Mouse (Mus musculus): Measurements from ENCODE around the gene Olfr1357. TPM values are rescaled to one million over a fixed set of nuclear protein-coding genes. Genes with fewer than 3 reads are reported as not detected.

The Olfr1357 gene
- total and polyA plus RNA-seq, 2 experiments, result not detected

DNA sequence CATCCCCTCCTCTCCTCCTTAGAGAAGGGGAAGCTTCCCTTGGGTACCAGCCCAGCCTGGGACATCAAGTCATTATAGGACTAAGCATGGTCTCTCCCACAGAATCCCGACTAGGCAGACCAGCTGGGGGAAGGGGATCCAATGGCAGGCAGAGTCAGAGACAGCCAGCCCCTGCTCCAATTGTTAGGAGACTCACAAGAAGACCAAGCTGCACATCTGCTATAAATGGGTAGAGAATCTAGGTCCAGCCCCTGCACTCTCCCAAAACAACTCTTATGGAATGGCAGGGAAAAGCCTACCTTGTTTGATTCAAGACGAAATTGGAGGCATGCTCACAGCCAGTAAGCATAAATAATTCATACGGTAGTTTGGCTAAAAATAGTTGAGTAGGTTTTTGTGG lies 44.6 kb downstream of the Olfr1357 start:
- Histone ChIP-seq H3K4me1 (ENCODE audit: control insufficient read depth, insufficient read depth, low read length) (peaks cover 2% of the 10 kb centered on the region), H3K4me3 (ENCODE audit: insufficient read depth, low read depth, low read length) (no peak overlapping the region), H3K27me3 (ENCODE audit: control insufficient read depth, insufficient read depth, low read length) (no peaks in the 10 kb centered on the region), H3K79me2 (ENCODE audit: control insufficient read depth, insufficient read depth, low read length) (no peaks in the 10 kb centered on the region), H3K27ac (replicated peaks; ENCODE audit: insufficient read depth, low read depth, low read length) (no peak overlapping the region), H3K9ac (ENCODE audit: low read depth, low read length) (no peak overlapping the region), H3K36me3 (ENCODE audit: control insufficient read depth, insufficient read depth, low read length) (no peaks in the 10 kb centered on the region; the same call in 1 of the 2 replicates)
- no peak for DNase-seq (ENCODE audit: extremely low read depth, low read depth, low spot score)
- WGBS, result 83% methylated on average over 3 of the region's 3 CpGs
- no peak for TF ChIP-seq POLR2A (IDR thresholded peaks at IDR 0.05; ENCODE audit: extremely low read depth, insufficient read depth, low read length)
- TF ChIP-seq CTCF (IDR thresholded peaks at IDR 0.05; ENCODE audit: low read depth, low read length), result no peak

DNA sequence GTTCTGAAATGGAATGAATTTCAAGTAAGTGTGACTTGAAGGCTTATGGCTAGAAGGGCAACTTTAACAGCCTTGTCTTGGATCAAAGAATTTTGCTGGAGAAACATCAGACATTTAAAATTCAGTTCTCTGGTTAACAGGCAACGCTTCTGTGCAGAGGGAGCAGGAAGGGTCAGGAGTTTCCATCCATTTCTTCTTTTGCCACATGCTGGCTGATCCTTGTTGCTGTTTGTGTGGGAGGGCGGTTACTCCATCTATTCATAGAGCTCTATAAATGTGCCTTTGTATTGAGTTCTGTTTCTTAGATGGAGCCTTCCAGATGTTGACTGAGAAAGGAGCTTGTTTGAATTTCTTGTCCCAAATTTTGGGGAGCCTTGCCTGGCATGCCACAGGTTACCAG lies 47.0 kb downstream of the Olfr1357 start:
- Histone ChIP-seq H3K36me3 (ENCODE audit: control insufficient read depth, insufficient read depth, low read length) (no peaks in the 10 kb centered on the region), H3K4me1 (ENCODE audit: control insufficient read depth, insufficient read depth, low read length) (peaks cover 2% of the 10 kb centered on the region), H3K27ac (replicated peaks; ENCODE audit: insufficient read depth, low read depth, low read length) (no peak overlapping the region), H3K4me3 (ENCODE audit: insufficient read depth, low read depth, low read length) (no peak overlapping the region), H3K79me2 (ENCODE audit: control insufficient read depth, insufficient read depth, low read length) (no peaks in the 10 kb centered on the region), H3K9ac (ENCODE audit: low read depth, low read length) (no peak overlapping the region), H3K27me3 (ENCODE audit: control insufficient read depth, insufficient read depth, low read length) (no peaks in the 10 kb centered on the region)
- no peak for DNase-seq (ENCODE audit: extremely low read depth, low read depth, low spot score)
- TF ChIP-seq POLR2A (IDR thresholded peaks at IDR 0.05; ENCODE audit: extremely low read depth, insufficient read depth, low read length) (no peak), CTCF (IDR thresholded peaks at IDR 0.05; ENCODE audit: low read depth, low read length) (no peak)
- 94% methylated on average over 2 of the region's 2 CpGs for WGBS

GRCm38 (mm10) chr10:78570416-78570815 lies 47.5 kb downstream of the Olfr1357 start:
- H3K4me3 ChIP-seq (ENCODE audit: insufficient read depth, low read depth, low read length), result no peak overlapping the region
- H3K79me2 ChIP-seq (ENCODE audit: control insufficient read depth, insufficient read depth, low read length), result no peaks in the 10 kb centered on the region
- no peaks in the 10 kb centered on the region for H3K27me3 ChIP-seq (ENCODE audit: control insufficient read depth, insufficient read depth, low read length)
- no peak overlapping the region for H3K9ac ChIP-seq (ENCODE audit: low read depth, low read length)
- 84% methylated on average over 6 of the region's 6 CpGs for WGBS
- no peak for TF ChIP-seq POLR2A (IDR thresholded peaks at IDR 0.05; ENCODE audit: extremely low read depth, insufficient read depth, low read length)
- no peak for TF ChIP-seq CTCF (IDR thresholded peaks at IDR 0.05; ENCODE audit: low read depth, low read length)
- H3K36me3 ChIP-seq (ENCODE audit: control insufficient read depth, insufficient read depth, low read length), result no peaks in the 10 kb centered on the region
- H3K4me1 ChIP-seq (ENCODE audit: control insufficient read depth, insufficient read depth, low read length), result no peaks in the 10 kb centered on the region; the same call in 1 of the 2 replicates
- H3K27ac ChIP-seq (replicated peaks; ENCODE audit: insufficient read depth, low read depth, low read length), result no peak overlapping the region
- no peak for DNase-seq (ENCODE audit: extremely low read depth, low read depth, low spot score)

GRCm38 (mm10) chr10:78569686-78570085 lies 48.2 kb downstream of the Olfr1357 start:
- H3K9ac ChIP-seq (ENCODE audit: low read depth, low read length), result no peak overlapping the region
- H3K36me3 ChIP-seq (ENCODE audit: control insufficient read depth, insufficient read depth, low read length), result no peaks in the 10 kb centered on the region
- H3K4me3 ChIP-seq (ENCODE audit: insufficient read depth, low read depth, low read length), result no peak overlapping the region
- TF ChIP-seq POLR2A (IDR thresholded peaks at IDR 0.05; ENCODE audit: extremely low read depth, insufficient read depth, low read length), result no peak
- no peak for TF ChIP-seq CTCF (IDR thresholded peaks at IDR 0.05; ENCODE audit: low read depth, low read length)
- no peaks in the 10 kb centered on the region for H3K27me3 ChIP-seq (ENCODE audit: control insufficient read depth, insufficient read depth, low read length)
- no peaks in the 10 kb centered on the region for H3K4me1 ChIP-seq (ENCODE audit: control insufficient read depth, insufficient read depth, low read length)
- no peaks in the 10 kb centered on the region for H3K79me2 ChIP-seq (ENCODE audit: control insufficient read depth, insufficient read depth, low read length)
- WGBS, result 77% methylated on average over 3 of the region's 3 CpGs
- no peak overlapping the region for H3K27ac ChIP-seq (replicated peaks; ENCODE audit: insufficient read depth, low read depth, low read length)
- no peak for DNase-seq (ENCODE audit: extremely low read depth, low read depth, low spot score)

- H3K4me3 ChIP-seq (ENCODE audit: insufficient read depth, low read depth, low read length), result no peak overlapping the region
- WGBS, result 90% methylated on average over 3 of the region's 3 CpGs
- no peak overlapping the region for H3K27ac ChIP-seq (replicated peaks; ENCODE audit: insufficient read depth, low read depth, low read length)
- DNase-seq (ENCODE audit: extremely low read depth, low read depth, low spot score), result no peak
- no peak for TF ChIP-seq POLR2A (IDR thresholded peaks at IDR 0.05; ENCODE audit: extremely low read depth, insufficient read depth, low read length)
- no peak for TF ChIP-seq CTCF (IDR thresholded peaks at IDR 0.05; ENCODE audit: low read depth, low read length)
- H3K27me3 ChIP-seq (ENCODE audit: control insufficient read depth, insufficient read depth, low read length), result no peaks in the 10 kb centered on the region
- H3K9ac ChIP-seq (ENCODE audit: low read depth, low read length), result no peak overlapping the region
- H3K4me1 ChIP-seq (ENCODE audit: control insufficient read depth, insufficient read depth, low read length), result no peaks in the 10 kb centered on the region
- H3K36me3 ChIP-seq (ENCODE audit: control insufficient read depth, insufficient read depth, low read length), result no peaks in the 10 kb centered on the region
- no peaks in the 10 kb centered on the region for H3K79me2 ChIP-seq (ENCODE audit: control insufficient read depth, insufficient read depth, low read length)
These were observed 48.7 kb downstream of the Olfr1357 start for GRCm38 (mm10) chr10:78569191-78569590.

DNA sequence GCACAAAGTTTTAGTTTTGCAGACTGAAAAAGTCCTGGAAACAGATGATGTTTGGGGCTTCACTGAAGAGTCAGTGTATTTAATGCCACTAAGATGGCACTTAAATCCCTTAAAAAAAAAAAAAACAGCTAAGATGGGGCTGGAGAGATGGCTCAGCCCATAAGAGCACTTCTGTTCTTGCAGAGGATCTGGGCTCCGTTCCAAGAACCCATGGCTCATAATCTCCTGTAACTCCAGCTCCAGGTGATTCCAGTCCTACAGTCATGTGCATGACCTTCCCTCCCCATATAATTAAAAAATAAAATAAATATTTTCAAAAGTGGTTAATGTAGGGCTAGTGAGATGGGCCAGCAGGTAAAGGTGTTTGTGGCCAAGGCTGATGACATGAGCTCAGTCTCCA lies 52.8 kb downstream of the Olfr1357 start:
- Histone ChIP-seq H3K36me3 (ENCODE audit: control insufficient read depth, insufficient read depth, low read length) (no peaks in the 10 kb centered on the region), H3K79me2 (ENCODE audit: control insufficient read depth, insufficient read depth, low read length) (no peaks in the 10 kb centered on the region), H3K4me1 (ENCODE audit: control insufficient read depth, insufficient read depth, low read length) (no peaks in the 10 kb centered on the region), H3K27ac (replicated peaks; ENCODE audit: insufficient read depth, low read depth, low read length) (no peak overlapping the region), H3K27me3 (ENCODE audit: control insufficient read depth, insufficient read depth, low read length) (no peaks in the 10 kb centered on the region), H3K4me3 (ENCODE audit: insufficient read depth, low read depth, low read length) (no peak overlapping the region), H3K9ac (ENCODE audit: low read depth, low read length) (no peak overlapping the region)
- TF ChIP-seq POLR2A (IDR thresholded peaks at IDR 0.05; ENCODE audit: extremely low read depth, insufficient read depth, low read length), result no peak
- TF ChIP-seq CTCF (IDR thresholded peaks at IDR 0.05; ENCODE audit: low read depth, low read length), result no peak
- 73% methylated on average over 1 of the region's 1 CpGs for WGBS
- no peak for DNase-seq (ENCODE audit: extremely low read depth, low read depth, low spot score)

Other genes starting within 250 kb of the Olfr1357 start
- gene Rrp1, start 205.0 kb downstream of the Olfr1357 start, total RNA-seq (2014; rRNA removed), result 39.8 and 41.9 TPM in 2 replicates
- gene Rrp1, start 205.0 kb downstream of the Olfr1357 start, polyA plus RNA-seq (2012; rRNA removed), result 30.7 and 37.6 TPM in 2 replicates
- 52.0 and 60.8 TPM in 2 replicates for gene Cstb, start 192.4 kb downstream of the Olfr1357 start, total RNA-seq (2014; rRNA removed)
- 41.4 and 47.5 TPM in 2 replicates for gene Cstb, start 192.4 kb downstream of the Olfr1357 start, polyA plus RNA-seq (2012; rRNA removed)
- gene Pdxk, start 153.1 kb downstream of the Olfr1357 start, total RNA-seq (2014; rRNA removed), result 19.9 TPM in 2 replicates
- gene Pdxk, start 153.1 kb downstream of the Olfr1357 start, polyA plus RNA-seq (2012; rRNA removed), result 29.2 and 29.5 TPM in 2 replicates
- gene Olfr1358, start 100.6 kb downstream of the Olfr1357 start, total RNA-seq (2014; rRNA removed), result not detected in 2 replicates
- gene Olfr1358, start 100.6 kb downstream of the Olfr1357 start, polyA plus RNA-seq (2012; rRNA removed), result not detected in 2 replicates
- gene Ilvbl, start 43.7 kb downstream of the Olfr1357 start, total RNA-seq (2014; rRNA removed), result 27.2 and 28.4 TPM in 2 replicates
- 44.3 and 47.1 TPM in 2 replicates for gene Ilvbl, start 43.7 kb downstream of the Olfr1357 start, polyA plus RNA-seq (2012; rRNA removed)
- 0.74 and 0.94 TPM in 2 replicates for gene Syde1, start 26.1 kb downstream of the Olfr1357 start, total RNA-seq (2014; rRNA removed)
- 2.5 and 3.4 TPM in 2 replicates for gene Syde1, start 26.1 kb downstream of the Olfr1357 start, polyA plus RNA-seq (2012; rRNA removed)
- not detected in 2 replicates for gene Casp14, start 100.2 kb upstream of the Olfr1357 start, total RNA-seq (2014; rRNA removed)
- not detected in 2 replicates for gene Casp14, start 100.2 kb upstream of the Olfr1357 start, polyA plus RNA-seq (2012; rRNA removed)
- gene Ccdc105, start 135.0 kb upstream of the Olfr1357 start, total RNA-seq (2014; rRNA removed), result not detected in 2 replicates
- not detected in 2 replicates for gene Ccdc105, start 135.0 kb upstream of the Olfr1357 start, polyA plus RNA-seq (2012; rRNA removed)
- 0.18 TPM in 1 of 2 replicates, not detected in the other for gene Slc1a6, start 162.4 kb upstream of the Olfr1357 start, total RNA-seq (2014; rRNA removed)
- 0.07 and 0.10 TPM in 2 replicates for gene Slc1a6, start 162.4 kb upstream of the Olfr1357 start, polyA plus RNA-seq (2012; rRNA removed)
- gene Olfr1356, start 234.1 kb upstream of the Olfr1357 start, total RNA-seq (2014; rRNA removed), result not detected in 2 replicates
- not detected in 2 replicates for gene Olfr1356, start 234.1 kb upstream of the Olfr1357 start, polyA plus RNA-seq (2012; rRNA removed)